Mouse (Mus musculus) Patski (cell line): ENCODE measurements at regions not wholly inside any gene's neighbourhood (a gene's known extent, or its start where the extent isn't known, plus 50 kb on each side); places are given as distances from the start of the nearest gene placed in this dataset.

Source experiments
- ATAC-seq: fragments of 100-300 bp; one replicate; pipeline ENCODE4 v1.8.0; 2021
- CTCF ChIA-PET: fragments of 350-600 bp; sonication (Branson Sonifier 250); formaldehyde crosslinking; loops from one replicate; lab custom pipeline; 2022; ENCODE audit warnings: inconsistent platforms; lab: Charles Lee
- POLR2A ChIA-PET: fragments of 350-600 bp; sonication (Branson Sonifier 250); formaldehyde crosslinking; loops from one replicate; lab custom pipeline; 2022; ENCODE audit warnings: antibody characterized with exemption, inconsistent platforms; lab: Charles Lee
- DNase-seq: peaks from one replicate; pipeline ENCODE4 v3.0.0-alpha.2; 2011; ENCODE audit warnings: low read depth, low spot score
- H3K27me3 ChIP-seq: fragments of 371-371 bp; one replicate; pipeline ENCODE4 v1.5.1; 2021
- CTCF ChIP-seq: fragments of 100-300 bp; IDR thresholded peaks from one replicate; pipeline ENCODE4 v1.5.1; 2021
- in situ Hi-C: fragments of 300-500 bp; cut with MboI; formaldehyde crosslinking; loops from 3 replicates; pipeline ENCODE4 v1.11.1; 2018; ENCODE audit warnings: low pct_unique_long_range_greater_than_20kb, mixed read lengths

DNA sequence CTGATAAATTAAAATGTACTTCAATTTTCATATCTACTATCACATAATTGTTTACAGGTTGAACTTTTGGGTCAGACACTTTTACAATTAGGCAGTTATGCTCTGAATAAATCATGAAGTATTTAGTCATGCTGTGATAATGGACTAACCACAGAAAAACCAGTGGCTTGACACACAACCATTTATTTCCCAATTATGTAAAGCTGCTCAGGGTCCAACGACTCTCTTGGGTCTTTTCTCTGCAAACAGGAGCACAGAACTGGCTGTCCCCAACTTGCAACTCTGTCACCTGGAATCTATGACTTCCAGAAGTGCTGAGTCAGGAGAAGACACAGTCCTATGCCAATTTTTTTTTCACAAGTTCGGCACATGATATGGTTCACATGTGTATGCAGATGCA is 214.8 kb downstream of the Kcnj2 start:
- TF ChIP-seq CTCF = no peak
- ChIA-PET POLR2A (interaction anchor here (0.6 kb wide), 1 partner anchor 217 kb away, joined by 3 read pairs; no protein-coding TSS in a partner anchor), CTCF (no interaction called here)
- ATAC-seq (no peak), DNase-seq (no peak)
- in situ Hi-C loops = no loop called here
- peaks cover 37% of the 10 kb centered on the region for H3K27me3 ChIP-seq

DNA sequence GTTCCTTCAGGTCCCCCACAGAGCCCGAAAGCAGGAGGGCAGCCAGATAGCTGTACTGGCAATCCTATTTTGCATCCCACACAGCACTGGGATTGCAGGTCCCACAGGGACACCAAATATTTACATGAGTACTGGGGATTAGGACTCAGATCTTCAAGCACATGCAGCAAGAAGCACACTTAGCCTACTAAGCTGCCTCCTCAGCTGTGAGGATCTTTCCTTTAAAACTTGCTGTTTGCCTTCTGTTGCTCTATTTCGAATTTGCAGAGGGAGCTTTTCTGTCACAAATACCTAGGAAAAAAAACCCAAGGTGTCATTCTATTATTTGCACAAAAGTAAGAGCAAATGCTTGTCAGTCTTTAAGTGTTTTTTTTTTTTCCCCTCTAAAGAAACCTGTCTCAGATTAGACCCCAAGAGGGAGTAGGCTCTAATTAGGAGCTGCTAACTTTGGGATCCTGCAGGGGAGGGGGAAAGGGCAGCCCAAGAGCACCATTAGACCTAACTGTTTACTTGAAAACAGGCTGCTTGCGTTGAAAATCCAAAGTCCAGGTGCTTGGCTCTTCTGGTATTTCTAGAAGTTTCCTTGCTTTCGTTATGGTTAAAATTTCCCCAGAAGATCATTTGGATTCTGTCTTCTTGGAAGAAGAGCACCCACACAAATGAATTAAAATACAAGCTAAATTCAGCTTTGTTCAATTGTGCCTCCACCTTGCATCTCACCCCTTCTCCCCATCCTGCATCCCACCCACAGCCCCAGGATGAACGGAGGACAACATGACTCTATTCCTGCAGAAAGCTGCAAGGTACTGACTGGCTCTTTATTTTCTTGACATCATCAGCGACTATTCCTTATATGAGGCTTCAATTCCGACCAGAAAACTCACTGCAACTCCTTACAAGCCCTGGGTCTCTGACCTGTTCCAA is 215.5 kb downstream of the Kcnj2 start:
- H3K27me3 ChIP-seq = peaks cover 37% of the 10 kb centered on the region
- CTCF ChIA-PET = no interaction called here
- in situ Hi-C loops = no loop called here
- ATAC-seq = no peak
- POLR2A ChIA-PET = interaction anchor here (0.6 kb wide), 2 partner anchors 217 to 442 kb away, joined by 3 to 4 read pairs; no protein-coding TSS in a partner anchor
- TF ChIP-seq CTCF = no peak
- DNase-seq = no peak

DNA sequence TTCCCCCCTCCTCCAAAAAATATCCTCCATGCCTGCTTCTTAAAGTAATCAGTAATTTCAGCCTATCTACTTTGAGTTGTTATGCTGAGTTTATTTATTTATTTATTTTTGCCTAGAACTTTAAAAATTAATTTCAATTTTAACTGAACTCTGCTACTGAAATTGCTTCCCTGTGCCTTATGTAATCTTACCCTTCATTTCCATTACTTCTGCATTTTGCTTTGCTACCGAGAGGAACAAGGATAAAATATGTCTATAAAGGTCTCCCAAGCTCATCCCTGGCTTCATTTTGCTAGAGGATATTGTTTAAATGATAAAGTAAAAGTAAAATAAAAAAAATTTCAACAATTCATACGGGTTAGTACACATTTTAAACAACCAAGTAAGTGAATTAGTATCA is 216.3 kb downstream of the Kcnj2 start:
- H3K27me3 ChIP-seq = peaks cover 34% of the 10 kb centered on the region
- in situ Hi-C loops = no loop called here
- CTCF ChIA-PET = no interaction called here
- no peak for DNase-seq
- POLR2A ChIA-PET = no interaction called here
- TF ChIP-seq CTCF = no peak
- no peak for ATAC-seq

DNA sequence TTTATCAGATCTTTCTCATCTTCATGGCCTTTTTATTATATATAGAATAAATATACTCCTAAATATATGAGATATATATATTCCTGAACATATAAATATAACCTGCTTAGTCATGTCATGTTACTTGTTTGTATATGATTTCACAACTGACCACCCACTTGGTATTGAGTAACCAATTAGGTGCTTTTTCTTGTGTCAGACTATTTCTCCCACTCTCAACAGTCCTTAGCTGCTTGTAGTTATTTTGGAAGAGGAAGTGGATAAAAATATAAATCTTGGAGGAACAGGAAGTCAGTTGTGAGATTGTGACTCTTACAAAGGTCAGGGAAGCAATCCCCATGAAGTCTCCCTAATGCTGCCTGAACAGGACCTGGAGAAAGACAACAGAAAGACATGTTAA is 224.6 kb downstream of the Kcnj2 start:
- ChIA-PET CTCF (no interaction called here), POLR2A (no interaction called here)
- H3K27me3 ChIP-seq = peaks cover 7% of the 10 kb centered on the region
- no peak for DNase-seq
- no peak for ATAC-seq
- in situ Hi-C loops = no loop called here
- no peak for TF ChIP-seq CTCF

DNA sequence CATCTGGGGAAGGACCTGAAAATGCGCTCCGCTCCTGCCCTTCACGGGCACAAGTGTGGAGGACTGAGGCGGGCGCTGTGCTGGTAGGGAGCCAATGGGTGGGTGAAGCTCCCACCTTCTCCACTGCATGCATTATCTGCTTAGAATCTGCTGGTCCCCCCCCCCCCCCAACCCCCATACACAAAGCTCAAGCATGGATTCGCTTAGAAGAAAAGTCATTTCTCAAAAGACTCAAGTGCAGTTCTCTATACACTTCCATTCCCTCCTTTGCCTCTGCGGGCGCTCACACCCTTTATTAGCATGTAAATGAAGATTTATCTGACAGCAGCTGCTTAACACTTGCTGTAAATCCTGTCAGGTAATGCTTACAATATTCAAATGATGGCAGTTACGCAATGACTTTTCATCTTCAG is 230.4 kb downstream of the Kcnj2 start:
- POLR2A ChIA-PET = no interaction called here
- no peak for ATAC-seq

GRCm38 (mm10) chr11:111312802-111313201 is 246.8 kb downstream of the Kcnj2 start:
- TF ChIP-seq CTCF = no peak
- no peak for DNase-seq
- ChIA-PET CTCF (no interaction called here), POLR2A (no interaction called here)
- in situ Hi-C loops = no loop called here
- no peak for ATAC-seq
- peaks cover 8% of the 10 kb centered on the region for H3K27me3 ChIP-seq

More for the DNA sequence above, 230.4 kb downstream of the Kcnj2 start:
- TF ChIP-seq CTCF = no peak
- DNase-seq = no peak
- H3K27me3 ChIP-seq = peaks cover 29% of the 10 kb centered on the region
- in situ Hi-C loops = no loop called here
- CTCF ChIA-PET = no interaction called here

DNA sequence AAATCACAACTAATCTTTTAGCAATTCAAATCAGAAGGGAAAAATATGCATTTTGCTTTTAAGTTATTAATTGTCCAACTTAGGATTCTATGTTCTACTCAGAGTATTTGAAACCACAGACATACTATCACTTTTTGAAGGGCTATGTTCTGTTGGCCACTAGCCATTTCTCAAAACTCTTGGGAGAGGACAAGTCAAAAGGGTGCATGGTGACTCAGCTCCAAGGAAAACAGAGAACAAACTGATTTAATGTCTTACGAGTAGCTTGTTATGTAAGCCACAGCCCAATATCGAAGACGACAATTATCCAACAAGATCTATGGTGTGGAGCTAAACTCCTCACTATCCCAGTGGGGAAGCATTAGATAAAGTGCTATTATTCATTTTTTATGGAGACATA is 247.6 kb downstream of the Kcnj2 start:
- POLR2A ChIA-PET = no interaction called here
- in situ Hi-C loops = no loop called here
- peaks cover 8% of the 10 kb centered on the region for H3K27me3 ChIP-seq
- DNase-seq (no peak), ATAC-seq (no peak)
- CTCF ChIA-PET = interaction anchor here (1.4 kb wide), 1 partner anchor 9 kb away, joined by 3 read pairs; no protein-coding TSS in a partner anchor
- TF ChIP-seq CTCF = no peak

DNA sequence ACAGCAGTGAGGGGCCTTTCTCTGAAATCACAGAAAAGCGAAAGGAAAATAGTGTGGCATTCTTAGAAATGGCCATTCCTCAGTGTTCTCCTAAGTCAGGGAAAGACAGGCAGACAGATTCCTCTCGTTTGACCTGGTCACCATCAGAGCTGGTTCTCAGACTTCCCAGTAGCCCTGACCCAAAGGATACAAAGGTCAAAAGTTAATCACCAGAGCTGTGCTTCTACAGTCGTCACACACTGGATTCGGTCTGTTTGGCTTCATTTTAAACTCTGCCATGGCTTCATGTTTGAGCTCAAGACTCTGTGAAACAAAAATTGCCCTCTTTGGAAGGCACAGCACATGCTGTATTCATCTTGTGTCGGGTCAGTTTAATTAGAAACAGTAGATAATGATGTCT is 255.6 kb downstream of the Kcnj2 start:
- ChIA-PET CTCF (interaction anchor here (1.8 kb wide), 1 partner anchor 10 kb away, joined by 4 read pairs; no protein-coding TSS in a partner anchor), POLR2A (no interaction called here)
- in situ Hi-C loops = no loop called here
- ATAC-seq (no peak), DNase-seq (no peak)
- H3K27me3 ChIP-seq = peaks cover 18% of the 10 kb centered on the region
- no peak for TF ChIP-seq CTCF

GRCm38 (mm10) chr11:111324453-111325010 is 258.6 kb downstream of the Kcnj2 start:
- ChIA-PET CTCF (no interaction called here), POLR2A (no interaction called here)
- H3K27me3 ChIP-seq = peaks cover 22% of the 10 kb centered on the region
- no peak for TF ChIP-seq CTCF
- no peak for ATAC-seq
- in situ Hi-C loops = no loop called here
- no peak for DNase-seq

GRCm38 (mm10) chr11:111326915-111327314 is 261.0 kb downstream of the Kcnj2 start:
- TF ChIP-seq CTCF = no peak
- POLR2A ChIA-PET = no interaction called here
- CTCF ChIA-PET = no interaction called here

GRCm38 (mm10) chr11:111328258-111328657 is 262.3 kb downstream of the Kcnj2 start:
- ChIA-PET CTCF (no interaction called here), POLR2A (interaction anchor here (0.6 kb wide), 1 partner anchor 808 kb away, joined by 3 read pairs; no protein-coding TSS in a partner anchor)
- H3K27me3 ChIP-seq = peaks cover 19% of the 10 kb centered on the region
- in situ Hi-C loops = no loop called here
- no peak for DNase-seq
- no peak for ATAC-seq
- TF ChIP-seq CTCF = no peak

More at GRCm38 (mm10) chr11:111326915-111327314, 261.0 kb downstream of the Kcnj2 start:
- ATAC-seq (no peak), DNase-seq (no peak)
- peaks cover 24% of the 10 kb centered on the region for H3K27me3 ChIP-seq
- in situ Hi-C loops = no loop called here
